Mouse (Mus musculus): ENCODE measurements around the gene Gm21679.
"Not testable (repeated sequence)": the region's sequence is repeated elsewhere in the genome, so short reads cannot be mapped to it uniquely, and the experiment has no call there.

Gene Gm21679

DNA sequence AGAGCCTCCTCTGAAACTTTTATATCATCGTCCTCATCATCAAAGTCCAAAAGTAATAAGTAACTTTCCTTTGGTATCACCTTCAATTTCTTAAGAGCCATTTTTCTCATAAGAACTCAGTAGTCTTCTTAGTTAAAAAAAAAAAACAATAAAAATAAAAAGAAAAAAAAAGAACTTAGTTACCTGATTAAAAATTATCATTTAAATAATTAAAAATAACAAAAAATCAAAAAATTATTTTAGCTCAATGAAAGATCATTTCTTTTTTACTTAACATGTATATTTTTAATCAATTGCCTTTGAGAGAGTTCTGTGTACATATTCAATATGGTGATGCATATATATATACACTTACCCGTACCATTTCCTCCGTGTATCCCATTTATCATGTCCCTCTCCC lies at the start of gene Gm21679:
Gene Gm21679, minus strand, starts transcription at position 101 of the 400 bp plus-strand sequence.
- not testable (repeated sequence) for DNase-seq (ENCODE audit: low spot score)
